Mouse (Mus musculus) stomach, postnatal 0 days (tissue): Measurements from ENCODE around the gene Dcaf17.

ENCODE experiments used
- CTCF ChIP-seq: IDR thresholded peaks from 2 replicates; pipeline ENCODE4 v1.5.1; 2016; ENCODE audit warnings: antibody characterized with exemption, low read depth, mild to moderate bottlenecking, moderate library complexity
- EP300 ChIP-seq: optimal IDR thresholded peaks from 2 replicates; pipeline ENCODE3; 2016; ENCODE audit warnings: antibody characterized with exemption

GRCm38 (mm10) chr2:71025576-71026315 lies 29.4 kb upstream of the Dcaf17 start:
- no peak for TF ChIP-seq CTCF
- no peak for TF ChIP-seq EP300
